Mouse (Mus musculus) hindlimb bud, embryonic 11.5 days (tissue): ENCODE data around the gene Cabp2.
"Not testable (repeated sequence)": the region's sequence is repeated elsewhere in the genome, so short reads cannot be mapped to it uniquely, and the experiment has no call there.

Experiments
- DNase-seq: peaks from one replicate; pipeline ENCODE4 v3.0.0-alpha.2; 2012; ENCODE audit warnings: low read depth, low spot score; ENCODE audit errors: extremely low spot score

Cabp2 gene

GRCm38 (mm10) chr19:4081394-4081793 lies at the start of gene Cabp2:
TSS of gene Cabp2 (plus strand) at chr19:4081578.
- no peak for DNase-seq

GRCm38 (mm10) chr19:4032668-4033067 lies 48.7 kb upstream of the Cabp2 start:
- DNase-seq = no peak

DNA sequence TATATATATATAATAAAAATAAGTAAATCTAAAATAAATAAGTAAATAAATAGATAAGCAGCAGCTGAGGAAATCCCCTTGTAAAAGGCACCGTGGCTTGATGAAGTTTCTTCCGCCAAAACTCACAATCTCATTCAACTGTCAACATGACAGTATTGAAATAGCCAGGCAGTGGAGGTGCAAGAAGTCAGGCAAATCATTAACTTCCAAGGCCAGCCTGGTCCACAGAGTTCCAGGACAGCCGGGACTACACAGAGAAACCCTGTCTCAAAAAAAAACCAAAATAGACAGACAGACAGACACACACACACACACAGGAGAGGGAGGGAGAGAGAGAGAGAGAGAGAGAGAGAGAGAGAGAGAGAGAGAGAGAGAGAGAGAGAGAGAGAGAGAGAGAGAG lies 48.1 kb upstream of the Cabp2 start:
- no peak for DNase-seq

- no peak for DNase-seq
Measured at GRCm38 (mm10) chr19:4033742-4034141, 47.6 kb upstream of the Cabp2 start.

- no peak for DNase-seq
Measured at GRCm38 (mm10) chr19:4036327-4037045, 44.9 kb upstream of the Cabp2 start.

GRCm38 (mm10) chr19:4037154-4037787 lies 44.1 kb upstream of the Cabp2 start:
- DNase-seq = not testable (repeated sequence)

GRCm38 (mm10) chr19:4037788-4038232 lies 43.6 kb upstream of the Cabp2 start, which contains the start of gene Gstp1:
TSS of gene Gstp1 (minus strand) at chr19:4037985.
- peak; percentile 61 for DNase-seq

GRCm38 (mm10) chr19:4040941-4041340 lies 40.4 kb upstream of the Cabp2 start:
- DNase-seq = not testable (repeated sequence)

- not testable (repeated sequence) for DNase-seq
Measured at GRCm38 (mm10) chr19:4041500-4041899, 39.9 kb upstream of the Cabp2 start.

GRCm38 (mm10) chr19:4042124-4042523 lies 39.3 kb upstream of the Cabp2 start:
- no peak for DNase-seq

GRCm38 (mm10) chr19:4044109-4044508 lies 37.3 kb upstream of the Cabp2 start:
- DNase-seq = not testable (repeated sequence)

GRCm38 (mm10) chr19:4045966-4046865 lies 35.2 kb upstream of the Cabp2 start, which contains the start of gene Gstp2:
TSS of gene Gstp2 (minus strand) at chr19:4046023.
- DNase-seq = no peak

- DNase-seq = no peak
Measured at GRCm38 (mm10) chr19:4046866-4047254, 34.5 kb upstream of the Cabp2 start.

GRCm38 (mm10) chr19:4047859-4048258 lies 33.5 kb upstream of the Cabp2 start:
- peak; percentile 79 for DNase-seq

- not testable (repeated sequence) for DNase-seq
Measured at GRCm38 (mm10) chr19:4049069-4049468, 32.3 kb upstream of the Cabp2 start.

DNA sequence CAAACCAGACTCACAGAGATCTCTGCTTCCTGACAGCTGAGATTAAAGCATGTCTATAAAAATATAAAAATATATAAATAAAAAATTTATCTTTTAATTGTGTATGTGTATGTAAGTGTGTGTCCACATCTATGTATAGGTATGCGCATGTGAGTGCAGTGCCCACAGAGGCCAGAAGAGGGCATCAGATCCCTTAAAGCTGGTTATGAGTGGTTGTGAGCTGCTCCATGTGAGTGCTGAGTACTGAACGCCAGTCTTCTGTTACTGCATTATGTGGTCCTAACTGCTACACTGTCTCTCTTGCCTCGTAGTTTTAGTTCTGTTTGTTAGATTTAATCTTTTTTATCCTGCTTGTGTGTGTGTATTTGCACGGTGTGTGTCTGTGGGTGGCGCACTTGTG lies 30.4 kb upstream of the Cabp2 start:
- DNase-seq = no peak

DNA sequence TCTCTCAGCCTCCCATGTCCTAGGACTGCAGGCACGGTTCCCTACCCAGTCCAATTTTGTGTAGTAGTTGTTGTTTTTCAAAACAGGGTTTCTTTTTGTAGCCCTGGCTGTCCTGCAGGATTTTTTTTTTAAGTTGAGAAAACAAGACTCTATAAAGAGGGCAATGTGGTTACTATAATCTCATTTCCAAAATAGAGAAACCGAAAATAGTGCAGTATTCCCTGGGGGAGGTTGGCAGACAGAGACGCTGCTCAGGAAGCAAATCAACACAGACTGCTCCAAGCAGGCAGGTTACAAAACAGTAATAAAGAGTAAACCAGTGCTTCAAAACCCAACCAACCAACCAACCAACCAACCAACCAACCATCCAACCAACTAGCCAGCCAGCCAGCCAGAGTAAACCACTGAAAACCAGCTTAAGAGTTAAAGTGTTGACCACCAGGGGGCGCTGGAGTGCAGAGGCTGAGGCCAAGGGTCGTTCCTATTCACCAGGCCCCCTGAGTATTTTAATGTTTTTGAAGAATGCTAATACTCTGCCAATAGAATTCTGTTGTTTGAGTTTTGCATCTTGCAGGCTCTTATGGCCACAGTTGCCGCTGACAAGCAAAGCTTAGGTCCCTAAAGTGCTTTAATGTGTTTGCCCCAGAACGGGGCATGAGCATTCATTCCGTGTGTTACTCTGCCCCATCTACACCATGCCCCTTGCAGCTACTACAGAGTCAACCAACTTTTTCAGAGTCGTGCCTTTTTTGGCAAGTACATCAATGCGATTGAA lies 29.4 kb upstream of the Cabp2 start:
- no peak for DNase-seq

- no peak for DNase-seq
Measured at GRCm38 (mm10) chr19:4052516-4053030, 28.8 kb upstream of the Cabp2 start.

GRCm38 (mm10) chr19:4054613-4055012 lies 26.8 kb upstream of the Cabp2 start:
- DNase-seq = no peak

DNA sequence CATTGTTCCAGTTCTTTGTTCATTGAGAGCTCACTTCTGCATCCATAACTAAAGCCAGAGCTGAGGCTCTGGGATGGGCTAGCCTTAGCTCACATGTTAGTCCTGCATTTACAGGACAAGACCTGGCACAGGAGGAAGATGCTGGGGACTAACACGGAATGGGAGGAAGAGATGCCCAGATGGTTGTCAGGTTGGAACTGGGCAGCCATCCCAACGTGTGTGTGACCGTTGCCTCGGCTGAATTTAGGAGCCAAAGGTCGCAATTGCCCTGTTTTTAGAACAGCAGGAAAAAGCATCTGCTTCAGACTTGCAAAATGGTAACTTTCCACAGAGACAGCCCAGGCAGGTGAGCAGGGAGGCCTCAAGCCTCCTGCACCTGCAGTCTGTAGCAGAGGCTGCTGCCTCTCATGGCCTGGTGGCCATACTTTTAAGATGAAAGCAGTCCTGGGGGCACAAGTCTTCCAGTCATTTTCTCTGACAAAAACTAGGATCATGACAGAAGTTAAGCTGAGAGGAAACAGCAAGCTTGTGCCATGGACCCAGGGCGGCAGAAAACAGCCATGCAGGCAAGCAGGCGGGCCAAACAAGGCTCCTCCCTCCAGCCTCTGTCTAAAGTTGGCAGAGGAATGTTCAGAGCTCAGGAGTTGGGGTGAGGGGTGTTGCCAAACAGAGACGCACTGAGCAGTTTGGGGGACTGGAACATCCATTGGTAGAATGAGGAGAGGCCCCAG lies 26.0 kb upstream of the Cabp2 start:
- no peak for DNase-seq
